Mouse (Mus musculus) E14TG2a.4 (cell line): Measurements from ENCODE around the gene Mipol1.

Experiments
- H3K27me3 ChIP-seq: 2 replicates; pipeline ENCODE4 v1.6.1; 2014; ENCODE audit warnings: low read length, control low read depth; ENCODE audit not compliant: insufficient read depth
- H3K36me3 ChIP-seq: 2 replicates; pipeline ENCODE4 v1.6.1; 2014; ENCODE audit warnings: low read length, control low read depth; ENCODE audit not compliant: insufficient read depth
- H3K4me1 ChIP-seq: replicated peaks from 2 replicates; pipeline ENCODE4 v1.6.1; 2014; ENCODE audit warnings: low read depth, low read length, control low read depth
- H3K4me3 ChIP-seq: replicated peaks from 2 replicates; pipeline ENCODE4 v1.5.1; 2014; ENCODE audit warnings: mild to moderate bottlenecking, low read length
- H3K9me3 ChIP-seq: 2 replicates; pipeline ENCODE4 v1.6.1; 2014; ENCODE audit warnings: low read length, control low read depth
- CTCF ChIP-seq: conservative IDR thresholded peaks from 2 replicates; pipeline ENCODE4 v1.5.1; 2014; ENCODE audit warnings: low read length
- NANOG ChIP-seq: IDR thresholded peaks from 2 replicates; pipeline ENCODE4 v1.6.1; 2014; ENCODE audit warnings: borderline replicate concordance, low read length, mixed read lengths
- POU5F1 ChIP-seq: IDR thresholded peaks from 2 replicates; pipeline ENCODE4 v1.6.1; 2014; ENCODE audit warnings: low read length, borderline replicate concordance

Mipol1 gene

DNA sequence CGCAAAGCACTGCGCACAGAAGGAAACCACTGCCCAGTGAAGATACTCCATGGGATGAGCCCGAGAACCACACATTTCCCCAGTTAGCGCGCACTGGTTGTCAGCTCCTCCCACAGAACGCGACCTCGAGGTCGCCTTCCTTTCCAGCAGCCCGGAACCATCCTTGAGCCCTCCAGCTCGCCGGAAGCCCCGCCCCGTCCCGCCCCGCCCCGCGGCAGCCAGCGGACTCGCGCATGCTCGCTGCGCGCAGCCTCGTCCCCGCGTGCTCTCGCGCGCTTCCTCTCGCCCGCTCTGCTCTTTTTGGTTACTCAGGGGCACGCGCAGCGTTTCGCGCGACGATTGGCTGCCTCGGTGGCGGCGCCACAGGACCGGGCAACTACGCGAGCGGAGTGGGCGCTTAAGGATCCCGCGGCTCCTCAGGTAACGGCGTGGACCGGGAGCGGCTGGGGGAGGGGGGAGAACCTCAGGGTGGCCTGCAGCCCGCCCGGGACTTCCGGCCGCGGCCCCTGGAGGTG lies at the start of gene Mipol1, which contains the start of gene Prps1l3:
Gene Mipol1, plus strand, starts transcription at position 236 of the 515 bp plus-strand sequence.
Gene Prps1l3, plus strand, starts transcription at position 221 of the 515 bp plus-strand sequence.
- no peak for TF ChIP-seq NANOG
- TF ChIP-seq POU5F1, result no peak
- peaks cover 54% of the 10 kb centered on the region for H3K4me1 ChIP-seq
- no peaks in the 10 kb centered on the region for H3K27me3 ChIP-seq
- peak within 1 kb of the TSS; percentile 92 for H3K4me3 ChIP-seq
- peaks cover 21% of the 10 kb centered on the region for H3K36me3 ChIP-seq
- no peaks in the 10 kb centered on the region for H3K9me3 ChIP-seq

DNA sequence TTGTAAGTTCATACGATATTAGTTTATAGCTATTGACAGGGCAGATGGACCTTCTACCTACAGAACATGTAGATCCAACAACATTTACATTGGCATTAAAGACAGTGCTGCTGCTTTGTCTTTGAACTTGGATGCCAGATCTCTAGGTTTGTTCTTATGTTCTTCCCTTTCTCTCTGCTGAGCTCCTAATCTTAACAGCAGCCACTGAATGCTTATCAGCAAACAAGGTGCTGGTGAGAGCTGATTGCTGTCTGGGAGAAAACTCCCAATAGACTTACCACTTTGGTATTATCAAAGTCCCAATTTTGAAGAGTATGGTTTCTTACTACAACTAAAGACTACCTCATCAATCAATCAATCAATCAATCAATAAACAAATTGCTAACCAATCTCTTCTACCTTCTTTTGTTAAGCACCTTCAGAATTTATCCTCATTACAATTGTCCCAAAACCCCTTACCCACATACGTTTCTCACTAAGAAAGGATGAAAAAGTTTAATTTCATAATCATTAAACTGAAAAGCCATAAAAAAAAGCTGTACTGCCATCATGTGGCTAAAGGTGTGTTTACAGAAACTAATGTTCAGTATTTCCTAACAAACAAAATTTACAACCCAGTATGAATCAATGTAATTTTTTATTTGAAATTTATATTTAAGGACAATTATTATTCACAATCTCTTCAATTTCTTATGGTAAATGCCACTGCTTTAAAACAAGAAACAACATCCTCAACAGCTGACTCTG lies 45.7 kb upstream of the Mipol1 start:
- Histone ChIP-seq H3K4me1 (peaks cover 6% of the 10 kb centered on the region), H3K4me3 (no peak overlapping the region), H3K36me3 (no peaks in the 10 kb centered on the region), H3K9me3 (no peaks in the 10 kb centered on the region), H3K27me3 (no peaks in the 10 kb centered on the region)
- no peak for TF ChIP-seq CTCF
- no peak for TF ChIP-seq NANOG
- TF ChIP-seq POU5F1, result no peak

DNA sequence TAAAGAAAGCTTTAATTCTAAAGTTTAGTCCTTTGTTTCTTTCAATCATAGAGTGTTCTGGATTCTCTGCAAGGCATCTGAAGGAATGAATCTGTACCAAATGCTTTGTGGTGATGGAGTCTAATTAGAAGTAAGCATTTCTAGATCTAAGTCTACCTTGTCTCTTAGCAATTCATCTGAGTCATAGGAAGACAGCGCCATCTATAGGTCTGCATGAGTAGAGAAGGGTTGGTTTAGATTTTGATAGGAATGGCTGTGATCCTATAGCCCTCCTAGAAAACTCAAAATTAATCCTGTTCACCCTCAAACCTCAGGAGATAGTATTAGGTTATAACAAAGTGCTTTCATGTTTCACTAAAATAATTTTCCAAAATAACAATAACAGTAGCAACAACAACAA lies 44.8 kb upstream of the Mipol1 start:
- Histone ChIP-seq H3K36me3 (no peaks in the 10 kb centered on the region), H3K4me3 (no peak overlapping the region), H3K4me1 (no peaks in the 10 kb centered on the region), H3K27me3 (no peaks in the 10 kb centered on the region), H3K9me3 (no peaks in the 10 kb centered on the region)
- no peak for TF ChIP-seq POU5F1
- TF ChIP-seq CTCF, result peak; percentile 63

GRCm38 (mm10) chr12:57186126-57186525 lies 44.1 kb upstream of the Mipol1 start:
- H3K27me3 ChIP-seq, result 0 out of 2 replicates have a peak, but pooled peaks cover 5% of the 10 kb centered on the region
- no peaks in the 10 kb centered on the region for H3K9me3 ChIP-seq
- no peaks in the 10 kb centered on the region for H3K4me1 ChIP-seq
- H3K4me3 ChIP-seq, result no peak overlapping the region
- TF ChIP-seq CTCF (no peak), NANOG (no peak), POU5F1 (no peak)
- H3K36me3 ChIP-seq, result no peaks in the 10 kb centered on the region

GRCm38 (mm10) chr12:57187032-57187431 lies 43.2 kb upstream of the Mipol1 start:
- TF ChIP-seq NANOG (no peak), POU5F1 (no peak), CTCF (no peak)
- no peaks in the 10 kb centered on the region for H3K36me3 ChIP-seq
- H3K27me3 ChIP-seq, result 0 out of 2 replicates have a peak, but pooled peaks cover 5% of the 10 kb centered on the region
- no peaks in the 10 kb centered on the region for H3K9me3 ChIP-seq
- H3K4me1 ChIP-seq, result no peaks in the 10 kb centered on the region
- no peak overlapping the region for H3K4me3 ChIP-seq

GRCm38 (mm10) chr12:57194609-57195008 lies 35.6 kb upstream of the Mipol1 start:
- Histone ChIP-seq H3K4me3 (no peak overlapping the region), H3K4me1 (peaks cover 6% of the 10 kb centered on the region), H3K27me3 (peaks cover 34% of the 10 kb centered on the region), H3K9me3 (no peaks in the 10 kb centered on the region), H3K36me3 (no peaks in the 10 kb centered on the region)
- peak; percentile 30; the same call in 1 of the 2 replicates for TF ChIP-seq CTCF
- TF ChIP-seq POU5F1, result no peak

DNA sequence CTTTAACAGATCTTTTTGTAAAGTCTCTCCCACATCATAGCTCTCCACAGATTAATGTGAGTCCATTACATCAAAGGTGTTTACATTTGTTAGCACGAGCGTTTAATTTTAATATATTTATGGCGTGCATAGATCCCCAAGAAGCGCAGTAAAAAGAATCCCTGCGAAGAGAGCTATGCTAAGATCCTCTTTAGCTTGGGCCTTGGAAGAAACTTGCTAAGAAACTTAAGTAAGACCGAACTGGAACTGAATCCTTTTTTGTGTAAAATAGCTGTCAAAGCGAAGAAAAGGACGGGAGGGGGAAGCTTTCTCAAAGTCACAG lies 34.0 kb upstream of the Mipol1 start:
- Histone ChIP-seq H3K4me1 (peaks cover 6% of the 10 kb centered on the region), H3K36me3 (no peaks in the 10 kb centered on the region), H3K27me3 (peaks cover 33% of the 10 kb centered on the region), H3K9me3 (no peaks in the 10 kb centered on the region), H3K4me3 (peak overlapping the region; percentile 78)
- TF ChIP-seq POU5F1 (no peak), CTCF (no peak), NANOG (no peak)

DNA sequence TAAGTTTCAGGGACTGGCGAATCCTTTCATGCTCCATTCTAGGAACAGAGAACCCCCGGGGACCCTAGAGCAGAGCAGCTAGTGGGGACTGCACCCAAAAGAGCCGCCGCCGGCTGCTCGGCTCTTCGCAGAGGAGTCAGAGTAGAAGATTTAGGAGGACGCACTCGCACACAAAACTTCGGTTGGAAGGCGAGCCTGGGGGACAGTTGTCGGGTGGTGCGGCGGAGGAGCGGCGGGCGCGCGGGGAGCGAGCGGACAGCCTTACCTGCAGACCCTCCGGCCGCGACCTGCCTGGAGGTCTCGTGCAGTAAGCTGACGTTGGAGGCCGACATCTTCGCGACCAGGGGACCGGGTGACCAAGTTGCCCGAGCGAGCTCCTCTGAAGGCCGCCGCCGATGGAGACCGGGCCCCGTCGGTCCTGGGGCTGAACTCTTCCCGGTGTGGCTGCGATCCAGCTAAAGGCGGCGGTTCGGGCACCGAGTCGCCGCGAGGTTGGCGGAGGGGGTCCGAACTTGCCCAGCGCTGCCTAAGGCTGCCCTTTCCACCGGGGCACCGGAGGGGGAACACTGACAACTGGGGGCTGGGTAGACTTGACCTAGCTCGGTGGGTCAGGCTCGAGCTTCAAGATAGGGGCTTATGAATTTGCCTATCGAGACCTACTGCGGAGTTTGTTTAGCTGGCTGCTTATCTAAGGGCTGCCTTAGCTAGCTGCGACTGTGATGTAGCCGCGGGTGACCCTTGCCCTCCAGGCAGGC lies 33.4 kb upstream of the Mipol1 start:
- Histone ChIP-seq H3K4me1 (peaks cover 6% of the 10 kb centered on the region), H3K9me3 (no peaks in the 10 kb centered on the region), H3K27me3 (peaks cover 37% of the 10 kb centered on the region), H3K36me3 (no peaks in the 10 kb centered on the region), H3K4me3 (peak overlapping the region; percentile 78)
- no peak for TF ChIP-seq NANOG
